Mouse (Mus musculus): ENCODE results near the gene Dnaja2.

The Dnaja2 gene

GRCm38 (mm10) chr8:85500955-85501685 lies 54.0 kb downstream of the Dnaja2 start:
- DNase-seq (ENCODE audit: low read depth, low spot score), result peak; percentile 45

GRCm38 (mm10) chr8:85500460-85500859 lies 54.7 kb downstream of the Dnaja2 start:
- no peak for DNase-seq (ENCODE audit: low read depth, low spot score)

- no peak for DNase-seq (ENCODE audit: low read depth, low spot score)
These were observed 56.6 kb downstream of the Dnaja2 start for GRCm38 (mm10) chr8:85498577-85498976.

DNA sequence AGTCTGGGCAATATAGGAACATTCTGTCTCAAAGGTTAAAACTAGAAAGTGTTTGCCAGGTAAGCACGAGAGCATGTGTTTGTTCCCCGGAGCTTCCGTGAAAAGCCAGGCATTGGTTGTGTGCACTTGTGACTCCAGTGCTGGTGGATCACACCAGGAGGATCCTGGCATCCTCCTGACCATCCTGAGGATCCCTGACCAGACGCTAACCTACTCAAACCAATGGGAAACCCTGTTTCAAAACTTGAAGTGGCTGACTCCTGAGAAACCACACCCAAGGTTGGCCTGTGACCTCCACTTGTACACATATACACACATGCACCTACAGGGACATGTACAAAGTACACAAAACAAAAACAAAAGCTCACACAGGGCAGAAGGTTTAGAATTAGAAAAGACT lies 58.4 kb downstream of the Dnaja2 start:
- no peak for DNase-seq (ENCODE audit: low read depth, low spot score)

- DNase-seq (ENCODE audit: low read depth, low spot score), result no peak
These were observed 59.0 kb downstream of the Dnaja2 start for GRCm38 (mm10) chr8:85496125-85496524.

GRCm38 (mm10) chr8:85492940-85493931 lies 61.9 kb downstream of the Dnaja2 start:
- no peak for DNase-seq (ENCODE audit: low read depth, low spot score)

GRCm38 (mm10) chr8:85492125-85492875 lies 62.8 kb downstream of the Dnaja2 start, which contains the start of gene Gpt2:
Gpt2 (plus strand) TSS chr8:85492576.
- peak; percentile 91 for DNase-seq (ENCODE audit: low read depth, low spot score)

DNA sequence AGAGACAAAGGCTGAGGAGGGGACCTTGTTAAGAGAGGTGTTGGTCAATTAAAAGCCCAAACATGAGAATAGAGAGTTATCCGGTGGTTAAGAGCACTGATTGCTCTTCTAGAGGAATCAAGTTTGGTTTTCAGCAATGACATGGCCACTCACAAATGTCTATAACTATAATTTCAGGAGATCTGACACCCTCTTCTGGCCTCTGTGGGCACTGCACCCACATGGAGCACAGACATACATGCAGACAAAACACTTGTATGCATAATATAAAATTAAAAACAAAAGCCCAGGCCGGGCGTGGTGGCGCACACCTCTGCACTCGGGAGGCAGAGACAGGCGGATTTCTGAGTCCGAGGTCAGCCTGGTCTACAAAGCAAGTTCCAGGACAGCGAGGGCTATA lies 65.6 kb downstream of the Dnaja2 start:
- no peak for DNase-seq (ENCODE audit: low read depth, low spot score)

GRCm38 (mm10) chr8:85488631-85489030 lies 66.5 kb downstream of the Dnaja2 start:
- DNase-seq (ENCODE audit: low read depth, low spot score), result no peak

GRCm38 (mm10) chr8:85487906-85488620 lies 67.1 kb downstream of the Dnaja2 start:
- no peak for DNase-seq (ENCODE audit: low read depth, low spot score)

Measured in brain, embryonic 18.5 days (tissue).